Mouse (Mus musculus) bone marrow, adult 2 months (tissue): Measurements from ENCODE around the gene Lrfn1.

Experiments used
- CTCF ChIP-seq: fragments of 200-500 bp; IDR thresholded peaks from 2 replicates; pipeline ENCODE4 v1.5.1; 2011; ENCODE audit warnings: low read length, control low read depth; ENCODE audit not compliant: control insufficient read depth, insufficient read depth
- POLR2A ChIP-seq: fragments of 200-500 bp; IDR thresholded peaks from 2 replicates; pipeline ENCODE4 v1.6.1; 2011; ENCODE audit warnings: low read depth, mild to moderate bottlenecking, control low read depth, low read length, borderline replicate concordance; ENCODE audit not compliant: control insufficient read depth

DNA sequence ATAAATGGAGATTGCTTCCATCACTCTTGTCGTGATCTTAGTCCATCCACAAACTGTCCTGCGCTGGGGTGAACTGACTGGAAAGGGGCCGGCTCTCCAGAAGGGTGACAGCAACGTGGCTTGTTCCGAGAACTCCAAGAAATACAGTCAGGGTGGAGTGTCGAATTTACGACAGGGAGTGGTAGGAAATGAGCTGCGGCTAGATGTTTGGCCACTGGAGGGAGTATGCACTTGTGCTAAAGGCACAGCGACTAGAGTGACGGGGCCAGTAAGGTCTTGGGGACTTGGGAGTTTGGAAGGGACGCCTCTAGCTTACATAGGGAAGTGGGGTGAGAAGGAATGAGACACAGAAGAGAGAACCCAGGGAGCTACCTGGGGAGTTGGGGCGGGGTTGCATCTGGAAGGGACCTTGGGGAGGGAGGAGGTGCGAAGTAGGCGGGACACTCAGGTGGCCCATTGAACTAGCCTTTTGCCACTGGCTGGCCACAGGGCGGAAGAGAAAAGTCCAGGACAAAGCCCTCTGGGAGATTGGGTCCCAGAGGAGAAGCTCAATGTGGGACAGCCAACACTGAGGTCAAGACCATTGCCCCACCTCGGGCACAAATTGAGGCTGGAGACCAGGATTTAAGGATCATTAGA is 14.7 kb upstream of the Lrfn1 start, which contains the start of gene Gmfg:
- TF ChIP-seq CTCF = peak; percentile 91
- no peak for TF ChIP-seq POLR2A
